Mouse (Mus musculus) C2C12 (cell line): ENCODE measurements around the gene Mmadhc.

Source experiments
- CTCF ChIP-seq: IDR thresholded peaks from one replicate; pipeline ENCODE4 v1.5.1; 2011; ENCODE audit not compliant: control insufficient read depth, insufficient read depth, insufficient read length
- MAX ChIP-seq: IDR thresholded peaks from one replicate; pipeline ENCODE4 v1.6.1; 2011; ENCODE audit warnings: mild to moderate bottlenecking, control low read depth
- MYOG ChIP-seq: IDR thresholded peaks from one replicate; pipeline ENCODE4 v1.6.1; 2011; ENCODE audit not compliant: control insufficient read depth, insufficient read length; ENCODE audit errors: extremely low read depth
- USF1 ChIP-seq: IDR thresholded peaks from one replicate; pipeline ENCODE4 v1.6.1; 2011; ENCODE audit warnings: low read depth, mild to moderate bottlenecking, control low read depth, moderate library complexity

GRCm38 (mm10) chr2:50267046-50267445 is 29.6 kb downstream of the Mmadhc start:
- TF ChIP-seq MAX, result no peak
- no peak for TF ChIP-seq CTCF
- TF ChIP-seq USF1, result no peak
- TF ChIP-seq MYOG, result no peak
